Mouse (Mus musculus) kidney, adult 8-10 months (tissue): Measurements from ENCODE around the gene Babam1.

Source experiments
- DNase-seq, 2 experiments: peaks; one replicate each; pipeline ENCODE4 v3.0.0; 2022

Gene Babam1

DNA sequence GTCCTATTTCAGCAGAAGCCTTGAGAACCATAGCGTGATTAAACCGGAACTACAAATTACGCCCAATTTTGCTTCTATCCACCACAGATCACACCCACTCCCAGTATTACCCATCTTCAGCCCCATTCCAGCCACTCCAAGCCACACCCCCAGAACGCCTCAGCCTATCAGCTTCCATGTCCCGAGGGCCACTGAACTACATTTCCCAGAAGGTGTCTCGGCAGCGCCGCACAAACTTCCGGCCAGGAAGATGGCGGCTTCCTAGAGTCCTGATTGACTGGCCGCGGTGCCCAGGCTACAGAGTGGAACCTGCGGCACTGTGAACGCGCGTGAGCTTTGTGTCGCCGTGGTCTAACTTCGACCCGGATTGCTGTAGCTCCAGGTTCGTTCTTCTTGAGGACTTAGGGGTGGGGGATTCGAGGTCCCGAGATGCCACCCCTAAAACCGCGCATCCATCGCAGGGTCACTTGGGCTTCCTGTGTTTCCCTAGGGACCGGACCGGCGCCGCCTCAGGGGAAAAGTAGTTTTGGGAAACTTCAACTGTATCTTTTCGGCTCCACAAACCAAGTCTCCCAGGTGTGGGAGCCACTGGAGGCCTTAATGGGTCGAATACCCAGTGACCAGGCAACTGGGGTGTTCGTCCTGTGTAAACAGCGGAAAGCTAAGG lies at the start of gene Babam1:
TSS of gene Babam1 (plus strand) at position 223 of the 667 bp plus-strand sequence.
- DNase-seq, result peak; percentile 96 to 98

DNA sequence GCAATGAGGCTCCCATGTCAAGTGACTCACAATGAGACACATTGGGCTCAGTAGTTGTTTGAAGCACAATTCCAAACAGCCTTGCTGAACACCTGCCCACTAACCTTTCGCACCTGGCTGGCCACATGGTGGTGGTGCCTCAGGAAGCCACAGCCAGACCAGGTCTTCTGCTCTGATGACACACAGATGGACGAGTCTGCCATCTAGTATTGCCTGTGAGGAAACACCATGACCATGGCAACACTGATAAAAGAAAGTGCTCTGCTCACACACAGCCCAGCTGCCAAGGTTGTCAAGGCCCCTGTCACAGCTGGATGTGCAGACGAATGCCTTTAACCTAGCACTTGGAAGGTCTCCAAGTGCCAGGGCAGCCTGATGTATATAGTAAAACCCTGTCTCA lies 45.5 kb upstream of the Babam1 start:
- DNase-seq, result no peak

DNA sequence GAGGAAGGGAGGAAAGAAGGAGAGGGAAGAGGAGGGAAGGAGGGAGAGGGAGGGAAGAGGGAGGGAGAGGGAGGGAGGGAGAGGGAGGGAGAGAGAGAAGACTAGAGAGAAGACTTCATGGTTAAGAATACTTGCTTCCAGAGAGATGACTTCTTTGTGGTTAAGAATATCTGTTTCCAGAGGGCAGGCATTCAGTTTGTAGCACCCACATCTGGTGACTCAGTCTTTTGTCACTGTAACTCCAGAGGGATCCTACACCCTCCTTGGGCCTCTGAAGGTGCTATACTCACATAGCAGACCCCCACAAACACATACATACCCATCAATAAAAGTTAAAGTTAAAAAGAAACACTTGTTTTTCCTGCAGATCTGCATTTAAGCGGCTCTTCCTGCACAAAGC lies 45.1 kb upstream of the Babam1 start:
- no peak for DNase-seq

DNA sequence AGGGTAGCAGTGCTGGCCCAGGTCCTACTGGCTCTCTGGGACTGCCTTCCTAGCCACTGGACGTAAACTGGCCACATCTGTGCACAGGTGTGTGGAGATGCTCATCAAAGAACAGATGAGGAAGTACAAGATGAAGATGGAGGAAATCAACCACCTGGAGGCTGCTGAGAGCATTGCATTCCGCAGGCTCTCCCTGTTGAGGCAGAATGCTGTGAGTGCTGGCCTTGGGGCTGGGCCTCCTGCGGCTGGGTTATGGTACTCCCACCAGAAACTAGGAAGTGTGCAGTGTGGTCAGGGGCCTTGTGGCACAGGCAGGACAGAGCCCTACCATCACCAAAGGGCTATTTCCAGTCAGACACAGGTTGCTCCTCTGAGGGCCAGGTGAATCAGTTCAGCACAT lies 38.6 kb upstream of the Babam1 start:
- DNase-seq, result no peak

DNA sequence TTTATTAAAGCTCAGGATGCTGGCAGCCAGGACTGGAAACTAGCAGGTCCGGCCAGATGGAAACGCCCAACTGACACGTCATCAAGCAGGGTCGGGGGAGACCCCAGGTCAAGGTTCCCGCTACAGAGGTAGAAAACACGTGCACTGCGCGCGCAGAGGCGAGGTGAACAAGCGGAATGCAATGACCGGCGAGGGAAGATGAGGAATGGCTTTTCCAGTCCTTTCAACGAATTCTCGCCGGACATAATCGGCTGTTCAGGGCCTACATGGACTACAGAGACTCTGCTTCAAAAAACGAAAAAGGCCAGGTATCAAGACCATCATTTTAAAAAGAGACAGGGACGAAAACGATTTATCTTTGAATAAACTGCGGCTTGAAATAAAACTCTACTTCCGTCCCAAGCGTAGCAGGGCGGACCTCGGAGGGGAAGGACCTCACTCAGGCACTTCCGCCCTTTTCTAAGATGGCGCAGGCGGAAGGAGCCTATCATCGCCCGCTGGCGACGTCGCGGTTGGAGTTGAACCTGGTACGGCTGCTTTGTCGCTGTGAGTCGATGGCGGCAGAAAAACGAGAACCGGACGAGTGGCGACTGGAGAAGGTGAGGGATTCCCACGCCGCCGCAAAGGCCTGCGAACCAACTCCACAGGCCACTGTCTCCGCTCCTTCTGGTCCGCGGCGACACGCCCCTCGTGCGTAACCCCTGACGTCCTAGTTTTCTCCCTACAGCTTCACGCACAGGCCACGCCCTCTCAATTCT lies 29.7 kb upstream of the Babam1 start, which contains the start of gene Use1:
TSS of gene Use1 (plus strand) at position 78 of the 758 bp plus-strand sequence.
- DNase-seq, result peak; percentile 95 to 96

DNA sequence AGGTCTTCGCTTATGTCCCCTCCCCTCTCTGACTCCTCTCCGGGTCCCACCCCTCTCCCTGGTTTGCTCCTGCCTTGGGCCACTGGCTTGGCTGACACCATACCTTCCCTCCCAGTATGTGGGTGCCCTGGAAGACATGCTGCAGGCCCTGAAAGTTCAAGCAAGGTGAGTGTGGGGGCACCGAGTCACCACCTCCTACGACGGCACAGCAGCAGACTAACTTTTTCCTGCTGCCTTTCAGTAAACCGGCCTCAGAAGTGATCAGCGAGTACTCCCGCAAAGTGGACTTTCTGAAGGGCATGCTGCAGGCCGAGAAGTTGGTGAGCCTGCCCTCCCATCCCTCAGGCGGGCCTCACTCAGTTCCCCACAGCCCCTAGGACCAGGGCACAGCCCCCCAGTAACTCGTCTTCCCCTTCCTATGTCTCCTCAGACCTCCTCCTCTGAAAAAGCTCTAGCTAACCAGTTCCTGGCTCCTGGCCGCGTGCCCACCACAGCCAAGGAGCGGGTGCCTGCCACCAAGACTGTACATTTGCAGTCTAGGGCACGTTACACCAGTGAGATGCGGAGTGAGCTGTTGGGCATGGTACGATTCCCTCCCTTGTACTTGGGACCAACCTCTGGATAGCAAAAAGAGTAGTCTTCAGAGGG lies 29.0 kb upstream of the Babam1 start:
- DNase-seq, result no peak

DNA sequence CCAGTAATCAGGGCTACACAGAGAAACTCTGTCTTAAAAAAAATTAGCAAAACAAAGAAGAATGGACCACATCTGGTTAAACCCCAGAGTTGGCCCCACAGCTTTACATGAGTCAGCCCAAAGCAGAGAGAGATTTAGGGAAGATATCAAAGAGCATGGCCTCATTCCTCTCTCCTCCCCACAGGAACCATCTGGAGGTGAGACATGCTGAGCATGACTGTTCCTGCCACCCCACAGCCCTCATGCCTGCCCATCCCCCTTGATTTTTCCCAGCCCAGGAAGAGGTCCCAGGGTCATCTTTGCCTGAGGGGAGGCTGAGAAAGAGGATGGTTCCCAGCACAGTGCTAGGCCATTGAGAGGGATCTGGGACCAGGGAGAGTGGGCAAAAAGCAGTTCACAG lies 28.3 kb upstream of the Babam1 start:
- DNase-seq, result no peak

DNA sequence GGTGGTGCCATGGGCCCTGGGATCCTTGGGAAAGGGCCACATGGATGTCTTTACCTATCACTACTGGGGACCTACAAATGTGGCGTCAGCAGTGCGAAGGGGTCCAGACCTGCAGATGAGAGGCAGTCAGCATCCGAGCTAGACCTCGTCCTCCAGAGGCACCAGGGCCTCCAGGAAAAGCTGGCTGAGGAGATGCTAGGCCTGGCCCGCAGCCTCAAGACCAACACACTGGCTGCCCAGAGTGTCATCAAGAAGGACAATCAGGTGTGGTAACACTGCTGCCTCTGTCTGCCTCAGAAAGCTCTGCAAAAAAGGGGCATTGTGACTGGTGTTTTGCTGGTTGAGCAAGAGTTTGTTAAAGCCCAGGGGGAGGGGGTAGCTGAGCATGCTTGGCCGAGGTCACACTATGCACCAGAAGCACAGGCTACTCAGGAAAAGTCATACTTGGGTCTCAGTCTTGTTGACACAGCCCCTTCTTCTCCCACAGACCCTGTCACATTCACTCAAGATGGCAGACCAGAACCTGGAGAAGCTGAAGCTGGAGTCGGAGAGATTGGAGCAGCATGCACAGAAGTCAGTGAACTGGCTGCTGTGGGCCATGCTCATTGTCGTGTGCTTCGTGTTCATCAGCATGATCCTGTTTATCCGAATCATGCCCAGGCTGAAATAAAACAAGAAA lies 27.5 kb upstream of the Babam1 start:
- DNase-seq, result no peak

DNA sequence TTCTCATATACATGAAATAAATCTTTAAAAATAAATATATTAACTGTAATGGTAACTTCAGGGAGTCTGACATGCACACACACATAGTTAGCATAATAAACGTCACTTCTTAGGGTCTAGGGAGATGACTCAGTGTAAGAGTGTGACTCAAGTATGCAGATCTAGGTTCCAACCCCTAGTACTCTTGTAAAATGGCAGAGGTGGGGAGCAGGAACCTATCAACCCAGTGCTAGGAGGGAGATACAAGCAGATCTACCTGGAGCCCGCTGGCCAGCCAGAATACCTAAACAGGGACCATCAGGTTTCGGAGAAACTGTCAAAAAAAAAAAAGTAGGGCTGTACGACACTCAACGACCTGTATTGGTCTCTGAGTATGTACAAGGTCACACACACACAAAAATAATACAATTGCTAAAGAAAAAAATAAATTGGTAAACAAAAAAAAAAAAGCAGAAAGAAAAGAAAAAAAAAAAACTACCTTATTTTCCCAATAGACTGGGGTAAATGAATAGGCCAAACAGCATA lies 25.9 kb upstream of the Babam1 start:
- no peak for DNase-seq

DNA sequence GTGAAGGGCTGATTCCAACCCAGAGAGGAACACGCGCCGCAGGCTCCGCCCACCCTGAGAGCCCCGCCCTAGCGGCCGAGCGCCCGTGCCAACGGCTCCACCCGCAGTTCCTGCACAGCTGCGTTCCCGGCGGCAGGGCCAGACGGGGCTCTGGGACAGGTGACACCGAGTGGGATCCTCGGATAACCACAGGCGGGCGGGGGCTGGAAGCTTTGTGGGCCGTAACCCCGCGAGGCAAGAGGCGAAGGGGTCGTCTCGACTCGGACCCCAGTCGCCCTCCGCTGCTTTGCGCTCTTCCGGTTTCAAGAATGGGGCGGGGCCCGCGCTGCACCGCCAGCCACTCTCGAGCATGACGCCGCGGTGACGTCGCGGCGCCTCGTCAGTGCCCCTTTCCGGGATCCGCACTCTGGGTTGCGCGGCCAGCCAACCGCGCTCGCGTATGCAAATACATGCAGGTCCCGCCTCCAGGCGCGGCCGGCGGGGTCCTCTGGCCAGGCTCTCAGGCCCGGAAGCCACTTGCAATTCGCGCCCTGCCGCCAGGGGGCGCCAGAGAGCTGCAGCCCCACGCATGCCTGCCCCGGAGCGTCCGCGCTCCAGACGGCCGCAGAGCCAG lies 25.3 kb upstream of the Babam1 start, which contains the start of gene Ocel1:
TSS of gene Ocel1 (plus strand) at position 63 of the 613 bp plus-strand sequence.
- peak; percentile 98 for DNase-seq

DNA sequence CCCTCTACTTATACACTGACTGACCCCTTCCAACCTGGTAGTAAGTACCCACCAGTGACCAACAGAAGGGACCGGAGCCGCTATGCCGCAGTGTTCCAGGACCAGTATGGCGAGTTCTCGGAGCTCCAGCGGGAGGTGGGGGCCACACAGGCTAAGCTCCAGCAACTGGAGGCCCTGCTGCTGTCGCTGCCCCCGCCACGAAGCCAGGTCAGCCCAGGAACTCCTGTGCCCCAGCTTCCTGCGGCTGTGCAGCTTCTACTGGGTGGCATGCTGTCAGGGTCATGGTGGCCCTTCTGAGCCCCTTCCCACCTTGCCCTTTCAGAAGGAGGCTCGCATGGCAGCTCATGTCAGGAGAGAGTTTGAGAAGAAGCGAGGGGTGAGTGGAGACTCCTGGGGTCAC lies 24.2 kb upstream of the Babam1 start:
- no peak for DNase-seq

DNA sequence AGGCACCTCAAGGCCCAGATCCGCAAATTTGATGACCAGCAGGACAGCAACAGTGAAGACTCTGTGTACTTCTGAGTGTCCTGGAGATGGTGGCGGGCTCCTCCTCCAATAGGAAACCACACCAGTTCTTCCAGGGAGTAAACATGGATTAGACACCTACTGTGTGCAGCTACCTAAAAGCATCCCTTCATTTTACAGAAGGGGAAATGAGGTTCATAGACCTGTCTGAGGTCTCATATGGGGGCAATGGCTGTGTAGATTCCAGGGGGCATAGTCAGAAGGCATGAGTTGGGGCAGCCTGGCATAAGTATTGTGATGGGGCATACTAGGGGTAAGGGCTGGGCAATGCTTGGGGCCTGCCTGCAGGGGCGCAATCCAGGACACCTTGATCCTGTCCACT lies 23.7 kb upstream of the Babam1 start:
- DNase-seq, result no peak

DNA sequence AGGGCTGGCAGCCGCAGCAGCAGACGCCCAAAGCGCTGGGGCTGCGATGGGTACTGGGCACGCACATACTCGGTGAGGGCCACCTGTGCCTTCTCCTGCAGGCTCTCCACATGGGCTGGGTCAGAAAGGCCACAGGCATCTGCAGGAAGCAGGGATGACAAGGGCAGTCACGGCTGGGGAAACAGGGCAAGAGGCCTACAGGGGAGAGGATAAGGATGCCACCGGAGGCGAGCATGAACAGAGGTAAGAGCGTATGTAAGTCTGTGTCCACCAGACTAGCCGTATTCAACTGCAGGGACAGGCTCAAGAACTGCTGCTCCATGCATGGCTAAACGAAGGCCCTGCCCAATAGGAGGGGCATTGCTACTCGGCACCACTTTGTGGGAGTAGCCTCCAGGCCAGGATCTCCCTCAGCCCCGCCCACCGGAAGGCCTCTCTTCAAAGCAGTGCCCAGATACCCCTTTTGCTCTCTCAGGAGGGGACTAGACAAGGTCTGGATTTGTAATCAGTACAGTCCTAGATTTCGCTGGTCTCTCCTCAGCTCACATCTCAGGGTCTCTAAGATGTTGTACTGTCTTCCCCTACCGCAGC lies 21.9 kb upstream of the Babam1 start:
- peak in 1 of 2 experiments; percentile 70 for DNase-seq

DNA sequence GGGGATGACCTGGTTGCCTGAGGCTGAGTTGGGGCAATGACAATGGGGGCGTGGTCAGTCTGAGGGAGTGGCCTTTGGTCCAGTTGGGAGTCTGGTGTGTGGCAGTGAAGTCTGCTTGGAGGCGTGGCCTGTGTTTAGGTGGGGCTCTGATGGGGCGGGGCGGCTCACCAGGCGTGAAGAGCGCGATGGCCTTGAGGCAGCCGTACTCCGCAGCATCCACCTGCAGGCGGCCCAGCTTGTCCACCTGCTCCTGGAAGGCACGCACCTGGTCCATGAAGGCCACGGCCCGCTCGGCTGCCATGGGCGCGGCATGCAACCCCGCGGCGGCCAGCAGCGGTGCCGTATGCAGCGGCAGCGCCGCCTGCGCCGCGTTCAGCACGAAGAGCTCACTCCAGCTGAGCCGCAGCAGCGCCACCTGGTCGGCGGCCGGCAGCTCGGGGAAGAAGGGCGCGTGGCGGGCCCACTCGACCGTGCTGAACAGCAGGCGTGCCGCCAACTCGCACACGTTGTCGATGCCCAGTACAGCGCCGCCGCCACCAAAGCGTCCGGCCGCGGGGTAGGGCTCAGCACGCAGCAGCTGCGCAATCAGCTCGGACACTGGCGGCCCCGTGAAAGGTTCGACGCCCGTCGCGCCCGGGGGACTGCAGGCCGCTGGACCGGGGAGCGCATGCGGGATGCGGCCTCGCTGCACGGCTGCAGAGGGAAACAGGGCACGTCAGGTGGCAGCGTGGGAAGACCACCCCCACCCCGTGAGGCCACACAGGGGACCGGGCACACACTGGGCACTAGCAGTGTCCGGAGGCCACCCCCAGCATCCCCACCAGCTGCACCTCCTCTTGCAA lies 20.9 kb upstream of the Babam1 start:
- peak; percentile 94 for DNase-seq

DNA sequence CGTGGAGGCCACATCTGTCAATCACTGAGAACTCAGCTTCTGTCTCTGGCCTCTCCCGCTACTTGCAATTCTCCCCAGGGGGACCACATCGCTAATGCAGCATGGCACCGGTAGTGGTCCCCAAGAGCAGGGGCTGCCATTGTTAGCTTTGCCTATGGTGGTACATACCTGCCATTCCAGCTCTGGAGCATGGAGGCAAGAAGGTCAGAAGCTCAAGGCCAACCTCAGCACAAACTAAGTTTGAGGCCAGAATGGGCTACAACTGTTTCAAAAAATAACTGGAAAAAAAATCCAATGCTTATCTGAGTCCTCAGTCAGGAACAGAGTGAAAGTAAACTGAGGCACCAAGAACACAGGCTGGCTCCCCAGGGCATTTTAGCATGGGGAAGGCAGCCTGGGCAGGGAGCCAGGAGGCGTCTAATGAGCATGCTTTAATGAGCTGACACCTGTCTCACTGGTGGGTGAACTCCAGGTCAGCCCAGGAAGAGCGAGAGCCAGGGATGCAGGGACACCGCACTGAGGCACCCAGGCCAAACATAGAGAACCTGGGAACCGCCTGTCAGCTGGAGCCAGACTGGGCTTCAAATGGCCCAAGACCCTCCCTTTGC lies 20.1 kb upstream of the Babam1 start:
- DNase-seq, result peak in 1 of 2 experiments; percentile 52

DNA sequence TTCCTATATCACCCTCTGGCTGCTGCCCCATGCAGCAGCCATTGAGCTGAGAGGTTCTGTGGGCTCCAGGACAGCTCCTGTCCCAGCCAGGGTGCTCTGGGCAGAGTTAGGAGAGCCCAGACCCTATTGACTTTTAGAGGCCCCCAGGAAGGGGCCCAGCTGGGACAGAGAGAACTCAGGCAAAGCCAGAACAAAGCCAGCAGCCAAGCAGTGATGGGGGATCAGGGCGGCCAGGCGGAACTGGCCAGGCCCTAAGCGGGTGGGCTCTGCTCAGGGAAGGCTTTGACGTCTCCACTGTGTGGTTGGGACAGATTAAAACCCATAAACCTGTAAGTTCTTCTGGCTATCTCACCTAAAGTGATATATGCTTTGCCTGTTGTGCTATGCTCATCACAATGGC lies 17.7 kb upstream of the Babam1 start:
- no peak for DNase-seq

DNA sequence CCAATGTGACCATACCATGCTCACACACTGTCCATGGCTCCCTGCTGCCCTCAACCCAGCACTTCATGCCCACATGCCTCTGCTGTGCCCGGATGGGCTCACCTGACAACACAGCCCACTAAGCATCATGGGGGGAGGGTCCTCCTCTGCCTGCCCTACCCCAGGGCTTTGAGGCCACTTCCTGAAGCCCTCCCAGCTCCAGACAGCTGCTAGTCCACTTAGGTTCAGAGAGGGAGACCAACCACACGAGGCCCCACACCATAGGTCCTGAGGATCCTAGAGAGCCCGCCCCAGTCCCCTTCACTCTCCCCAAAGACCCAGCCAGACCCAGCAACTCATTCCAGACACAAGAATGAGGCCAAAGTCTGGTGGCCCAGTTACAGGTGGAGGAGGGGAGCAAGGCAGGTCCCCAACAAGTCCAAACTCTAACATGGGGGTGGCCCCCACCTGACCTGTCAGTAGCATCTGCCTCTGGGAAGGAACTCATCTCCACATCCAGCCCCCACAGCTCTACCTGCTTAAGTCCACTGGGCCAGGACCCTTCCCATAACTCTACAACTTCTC lies 17.1 kb upstream of the Babam1 start:
- peak in 1 of 2 experiments; percentile 53 for DNase-seq

DNA sequence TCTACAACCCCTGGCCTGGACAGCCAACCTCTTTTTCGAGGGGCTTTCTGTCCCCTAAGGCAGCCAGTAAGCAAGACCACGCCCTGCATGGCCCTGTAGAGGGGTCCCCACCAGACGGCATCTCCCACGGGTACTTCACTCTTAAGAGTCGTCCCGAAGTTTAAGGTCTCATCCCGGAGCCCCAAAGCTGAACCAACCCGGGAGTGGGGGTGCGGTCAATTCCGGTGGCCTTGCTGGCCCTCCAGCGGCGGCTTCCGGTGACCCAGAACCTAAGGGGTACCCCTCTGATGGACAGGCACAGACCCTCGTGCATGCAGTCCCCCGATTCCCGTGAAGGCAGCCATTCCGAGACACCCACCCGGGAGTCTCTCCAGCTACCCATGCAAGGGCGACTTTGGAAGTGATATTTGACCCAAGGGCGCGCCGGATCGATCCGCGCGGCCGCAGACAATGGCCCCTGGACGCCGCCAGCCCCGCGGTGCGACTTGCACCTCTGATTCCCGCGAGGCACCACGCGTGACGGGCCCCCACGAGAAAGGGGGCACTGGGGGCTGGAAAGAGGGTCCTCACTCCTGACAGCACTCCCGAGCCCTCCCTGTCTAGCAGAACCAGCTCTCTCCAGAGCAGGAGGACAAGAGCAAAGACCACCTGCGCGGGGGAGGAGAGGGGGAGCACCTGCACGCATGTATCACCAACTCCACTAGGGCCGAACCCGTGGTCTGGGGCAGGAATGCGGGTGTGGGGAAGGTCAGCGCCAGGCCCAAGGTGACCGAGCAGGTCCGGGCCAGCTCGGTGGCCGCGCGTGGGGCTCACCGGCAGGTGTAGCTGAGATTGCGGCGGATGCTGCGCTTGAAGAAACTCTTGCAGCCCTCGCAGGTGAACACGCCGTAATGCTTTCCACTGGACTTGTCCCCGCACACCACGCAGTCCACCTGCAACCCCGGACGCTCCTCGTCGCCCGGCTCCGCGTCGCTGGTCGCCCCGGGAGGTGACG lies 16.2 kb upstream of the Babam1 start:
- peak in 1 of 2 experiments; percentile 40 for DNase-seq

DNA sequence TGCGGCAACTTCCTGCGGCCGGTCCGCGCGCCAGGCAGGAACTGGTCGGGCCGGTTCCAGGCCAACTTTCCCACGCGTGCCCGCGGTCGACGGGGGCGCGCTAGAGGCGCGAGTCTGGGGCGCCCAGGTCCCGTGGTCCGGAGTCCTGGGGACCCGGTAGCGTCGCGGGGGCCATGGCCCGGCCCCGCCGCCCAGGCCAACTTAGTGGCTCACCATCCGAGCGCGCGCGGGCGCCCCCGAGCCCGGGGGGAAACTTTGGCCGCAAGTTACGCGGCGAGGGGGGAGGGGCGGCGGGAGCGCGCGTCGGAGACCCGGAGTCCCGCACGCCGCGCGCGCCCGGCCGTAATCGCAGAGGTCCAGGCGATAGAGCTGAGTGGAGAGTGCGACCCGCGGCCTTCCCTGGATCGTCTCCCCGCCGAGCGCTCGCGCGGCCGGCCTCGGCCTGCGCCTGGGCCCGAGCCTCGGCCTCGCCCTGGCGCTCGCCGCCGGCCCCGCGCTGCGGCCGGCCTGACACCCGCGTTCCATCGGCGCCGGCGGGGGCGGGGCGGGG lies 15.2 kb upstream of the Babam1 start, which contains the start of gene Nr2f6:
TSS of gene Nr2f6 (minus strand) at position 540 of the 550 bp plus-strand sequence.
- DNase-seq, result peak in 1 of 2 experiments; percentile 66
